In genomic region chr6:18639712-18640383, GRCm38 (mm10) we compare ENCODE assay signal across 11 mouse cellular contexts.
DNase-seq lines count a peak whose midpoint lies in the region; ATAC-seq and TF ChIP-seq lines count a peak whose summit lies in the region.
"Had no signal": no experiment of that assay in that cellular context is flagged by ENCODE, and none has a peak within 500 bp of the region (broad histone marks: within the 10 kb centered on the region; RNA-seq: fewer than 3 reads in every experiment).

No protein-coding gene starts in this region.

- H3K4me3 ChIP-seq in midbrain, embryonic 14.5 days (replicated peaks; ENCODE audit: low read depth, low read length), result no peak overlapping the region
- no peak overlapping the region for H3K4me3 ChIP-seq in midbrain, embryonic 11.5 days (ENCODE audit: low read depth, low read length)
- H3K4me3 ChIP-seq in hindbrain, postnatal 0 days (ENCODE audit: low read length), result no peak overlapping the region
- H3K4me3 ChIP-seq in olfactory bulb, adult 2 months (ENCODE audit: insufficient read depth, low read depth, low read length), result no peak overlapping the region
- H3K4me3 ChIP-seq in embryonic facial prominence, embryonic 10.5 days, result no peak overlapping the region
- H3K4me3 ChIP-seq: midbrain, embryonic 12.5 days had no signal

- H3K27me3 ChIP-seq in midbrain, embryonic 14.5 days (ENCODE audit: control insufficient read depth, insufficient read depth, low read length), result no peaks in the 10 kb centered on the region
- no peaks in the 10 kb centered on the region for H3K27me3 ChIP-seq in midbrain, embryonic 11.5 days (ENCODE audit: control insufficient read depth, insufficient read depth, low read length)
- H3K27me3 ChIP-seq in hindbrain, postnatal 0 days (ENCODE audit: insufficient read depth, low read length), result no peaks in the 10 kb centered on the region
- H3K27me3 ChIP-seq in embryonic facial prominence, embryonic 10.5 days (replicated peaks; ENCODE audit: low read depth, poor library complexity, severe bottlenecking), result no peaks in the 10 kb centered on the region
- H3K27me3 ChIP-seq: midbrain, embryonic 12.5 days had no signal

- TF ChIP-seq CTCF in hindbrain, postnatal 0 days (IDR thresholded peaks at IDR 0.05; ENCODE audit: low read depth), result no peak
- TF ChIP-seq CTCF in olfactory bulb, adult 2 months (IDR thresholded peaks at IDR 0.05; ENCODE audit: insufficient read depth, low read depth, low read length), result no peak

- 20% methylated on average over 3 of the region's 3 CpGs for WGBS in midbrain, embryonic 14.5 days
- WGBS in midbrain, embryonic 11.5 days, result 28% methylated on average over 3 of the region's 3 CpGs
- 6% methylated on average over 3 of the region's 3 CpGs for WGBS in hindbrain, postnatal 0 days
- WGBS in olfactory bulb, adult 2 months, result 18% methylated on average over 3 of the region's 3 CpGs
- 27% methylated on average over 3 of the region's 3 CpGs for WGBS in embryonic facial prominence, embryonic 10.5 days

- no peak for TF ChIP-seq POLR2A in olfactory bulb, adult 2 months (IDR thresholded peaks at IDR 0.05; ENCODE audit: insufficient read depth, low read depth, low read length)

- H3K27ac ChIP-seq in midbrain, embryonic 14.5 days (replicated peaks; ENCODE audit: low read depth, low read length), result no peak overlapping the region
- no peak overlapping the region for H3K27ac ChIP-seq in midbrain, embryonic 11.5 days (ENCODE audit: low read depth, low read length)
- 0 out of 2 replicates have a peak overlapping the region, but pooled peaks have one; percentile 12 for H3K27ac ChIP-seq in hindbrain, postnatal 0 days
- peak overlapping the region; percentile 52 for H3K27ac ChIP-seq in olfactory bulb, adult 2 months (ENCODE audit: insufficient read depth, low read depth, low read length)
- H3K27ac ChIP-seq in embryonic facial prominence, embryonic 10.5 days (replicated peaks), result no peak overlapping the region; the same call in 1 of the 2 replicates
- H3K27ac ChIP-seq: midbrain, embryonic 12.5 days had no signal

- H3K9me3 ChIP-seq in midbrain, embryonic 14.5 days (ENCODE audit: control insufficient read depth, low read length), result no peaks in the 10 kb centered on the region
- H3K9me3 ChIP-seq in midbrain, embryonic 11.5 days (ENCODE audit: control insufficient read depth, low read length), result no peaks in the 10 kb centered on the region
- H3K9me3 ChIP-seq in hindbrain, postnatal 0 days (ENCODE audit: low read length), result no peaks in the 10 kb centered on the region
- H3K9me3 ChIP-seq in embryonic facial prominence, embryonic 10.5 days, result peaks cover 5% of the 10 kb centered on the region; the same call in 1 of the 2 replicates
- H3K9me3 ChIP-seq: midbrain, embryonic 12.5 days had no signal

- H3K9ac ChIP-seq in midbrain, embryonic 14.5 days (replicated peaks; ENCODE audit: low read length), result no peak overlapping the region
- H3K9ac ChIP-seq in midbrain, embryonic 11.5 days (ENCODE audit: low read length), result no peak overlapping the region
- no peak overlapping the region for H3K9ac ChIP-seq in hindbrain, postnatal 0 days (replicated peaks; ENCODE audit: low read length)
- H3K9ac ChIP-seq: liver, postnatal 0 days; midbrain, embryonic 12.5 days had no signal

- DNase-seq in midbrain, embryonic 14.5 days, result peak; percentile 15
- no peak for DNase-seq in midbrain, embryonic 11.5 days (ENCODE audit: low spot score, missing footprints)
- peak; percentile 56 to 68 for DNase-seq in cerebellum, adult 18-20 months
- DNase-seq in hindbrain, postnatal 0 days (ENCODE audit: low spot score), result peak; percentile 40
- no peak for DNase-seq in embryonic facial prominence, embryonic 10.5 days (ENCODE audit: low spot score)
- DNase-seq in urinary bladder, postnatal 25 days (ENCODE audit: low spot score), result no peak
- DNase-seq in heart, adult 9 months (ENCODE audit: low spot score in 2 of 2), result no peak
- DNase-seq: heart, postnatal 36 days; liver, postnatal 0 days had no signal

- no peak overlapping the region for H3K4me2 ChIP-seq in midbrain, embryonic 14.5 days (ENCODE audit: low read length)
- H3K4me2 ChIP-seq in midbrain, embryonic 11.5 days, result no peak overlapping the region
- H3K4me2 ChIP-seq in hindbrain, postnatal 0 days (ENCODE audit: low read depth, low read length), result no peak overlapping the region
- H3K4me2 ChIP-seq: midbrain, embryonic 12.5 days had no signal

- H3K4me1 ChIP-seq in midbrain, embryonic 14.5 days (ENCODE audit: control insufficient read depth, insufficient read depth, low read length), result no peaks in the 10 kb centered on the region
- H3K4me1 ChIP-seq in midbrain, embryonic 11.5 days (ENCODE audit: control insufficient read depth, insufficient read depth, low read length), result no peaks in the 10 kb centered on the region
- no peaks in the 10 kb centered on the region for H3K4me1 ChIP-seq in hindbrain, postnatal 0 days (ENCODE audit: insufficient read depth, low read length)
- H3K4me1 ChIP-seq in olfactory bulb, adult 2 months (ENCODE audit: control insufficient read depth, insufficient read depth, low read length), result peaks cover 2% of the 10 kb centered on the region; the same call in 1 of the 2 replicates
- peaks cover 6% of the 10 kb centered on the region; the same call in 1 of the 2 replicates for H3K4me1 ChIP-seq in embryonic facial prominence, embryonic 10.5 days
- H3K4me1 ChIP-seq: midbrain, embryonic 12.5 days had no signal

- H3K36me3 ChIP-seq in midbrain, embryonic 14.5 days (ENCODE audit: control insufficient read depth, insufficient read depth, low read length), result no peaks in the 10 kb centered on the region
- H3K36me3 ChIP-seq in midbrain, embryonic 11.5 days (ENCODE audit: control insufficient read depth, insufficient read depth, low read length), result no peaks in the 10 kb centered on the region
- H3K36me3 ChIP-seq in hindbrain, postnatal 0 days (ENCODE audit: insufficient read depth, low read length), result no peaks in the 10 kb centered on the region
- no peaks in the 10 kb centered on the region for H3K36me3 ChIP-seq in embryonic facial prominence, embryonic 10.5 days (replicated peaks)
- H3K36me3 ChIP-seq: midbrain, embryonic 12.5 days had no signal

- no peak for ATAC-seq in midbrain, embryonic 14.5 days (ENCODE audit: low FRiP score, low TSS enrichment)
- no peak for ATAC-seq in midbrain, embryonic 11.5 days (ENCODE audit: low FRiP score)
- ATAC-seq in hindbrain, postnatal 0 days, result peak; percentile 80
- ATAC-seq: liver, postnatal 0 days had no signal

Comparison
In these comparisons a context has a peak if more than half of its experiments do, and no peak if none do; other contexts are left out.
1. DNase-seq: peak in midbrain, embryonic 14.5 days (single experiment), cerebellum, adult 18-20 months (2 of 2) and hindbrain, postnatal 0 days (single experiment); none in midbrain, embryonic 11.5 days (single experiment), embryonic facial prominence, embryonic 10.5 days (single experiment), urinary bladder, postnatal 25 days (single experiment) and heart, adult 9 months (0 of 2).
2. H3K27ac ChIP-seq: peak in hindbrain, postnatal 0 days (single experiment) and olfactory bulb, adult 2 months (single experiment); none in midbrain, embryonic 14.5 days (single experiment), midbrain, embryonic 11.5 days (single experiment) and embryonic facial prominence, embryonic 10.5 days (single experiment).